Mouse (Mus musculus) large intestine, adult 2 months (tissue): ENCODE results near the gene Mgam. TPM values are rescaled to one million over a fixed set of nuclear protein-coding genes. Genes with fewer than 3 reads are reported as not detected.
"Not testable (repeated sequence)": the region's sequence is repeated elsewhere in the genome, so short reads cannot be mapped to it uniquely, and the experiment has no call there.

Experiments
- DNase-seq: peaks from one replicate; pipeline ENCODE4 v3.0.0-alpha.2; 2012; ENCODE audit warnings: low read depth, low spot score
- WGBS: fragments of 180-500 bp; shearing (Covaris S2); methylation state at CpG from one replicate; pipeline ENCODE4 v1.1.7; 2018; 5-methylcytosine and 5-hydroxymethylcytosine counted together
- polyA plus RNA-seq: library from polyadenylated mRNA; depleted of rRNA; stranded (reverse); fragments of >200 nt; gene quantifications from 2 replicates; pipeline ENCODE4 v1.2.3, GENCODE M21; 2012; rRNA removed

Mgam gene
- 237 and 588 TPM in 2 replicates for polyA plus RNA-seq

GRCm38 (mm10) chr6:40628406-40629000 is at the start of gene Mgam:
Gene Mgam (plus strand): TSS chr6:40628831.
- DNase-seq: no peak
- 46% methylated on average over 8 of the region's 8 CpGs for WGBS

- DNase-seq: no peak
- WGBS: 60% methylated on average over 6 of the region's 6 CpGs
Measured at GRCm38 (mm10) chr6:40584336-40584735, 44.3 kb upstream of the Mgam start.

- 69% methylated on average over 5 of the region's 5 CpGs for whole genome bisulfite sequencing
- no peak for DNase-seq
Measured at GRCm38 (mm10) chr6:40585645-40586044, 43.0 kb upstream of the Mgam start, which contains the start of gene Clec5a. Gene Clec5a (minus strand): TSS chr6:40585821.

GRCm38 (mm10) chr6:40588346-40588745 is 40.3 kb upstream of the Mgam start:
- DNase-seq: no peak
- 88% methylated on average over 2 of the region's 2 CpGs for WGBS

GRCm38 (mm10) chr6:40594804-40595550 is 33.7 kb upstream of the Mgam start:
- DNase-seq: no peak
- 70% methylated on average over 3 of the region's 3 CpGs for WGBS

- 51% methylated on average over 4 of the region's 4 CpGs for WGBS
- DNase-seq: not testable (repeated sequence)
Measured at GRCm38 (mm10) chr6:40598546-40598945, 30.1 kb upstream of the Mgam start.

GRCm38 (mm10) chr6:40607431-40607830 is 21.2 kb upstream of the Mgam start:
- no peak for DNase-seq

GRCm38 (mm10) chr6:40610244-40610643 is 18.4 kb upstream of the Mgam start:
- 41% methylated on average over 8 of the region's 8 CpGs for WGBS
- DNase-seq: no peak

GRCm38 (mm10) chr6:40613260-40613852 is 15.3 kb upstream of the Mgam start, which contains the start of gene Tas2r138:
Gene Tas2r138 (minus strand): TSS chr6:40613310.
- WGBS: 71% methylated on average over 4 of the region's 4 CpGs
- DNase-seq: no peak

GRCm38 (mm10) chr6:40617965-40618364 is 10.7 kb upstream of the Mgam start:
- peak; percentile 56 for DNase-seq
- 6% methylated on average over 2 of the region's 2 CpGs for WGBS

- 11% methylated on average over 1 of the region's 1 CpGs for WGBS
Measured at GRCm38 (mm10) chr6:40626111-40626510, 2.5 kb upstream of the Mgam start.

GRCm38 (mm10) chr6:40634640-40635071 is 6.0 kb downstream of the Mgam start:
- peak; percentile 84 for DNase-seq
- WGBS: 28% methylated on average over 1 of the region's 1 CpGs

More at GRCm38 (mm10) chr6:40626111-40626510, 2.5 kb upstream of the Mgam start:
- DNase-seq: no peak

GRCm38 (mm10) chr6:40635559-40635958 is 6.9 kb downstream of the Mgam start:
- DNase-seq: peak; percentile 86
- WGBS: 23% methylated on average over 6 of the region's 6 CpGs

GRCm38 (mm10) chr6:40637755-40638154 is 9.1 kb downstream of the Mgam start:
- 72% methylated on average over 5 of the region's 5 CpGs for WGBS
- DNase-seq: no peak

- 28% methylated on average over 8 of the region's 8 CpGs for WGBS
Measured at GRCm38 (mm10) chr6:40640710-40641538, 12.3 kb downstream of the Mgam start.

GRCm38 (mm10) chr6:40645701-40646100 is 17.1 kb downstream of the Mgam start:
- no peak for DNase-seq
- 74% methylated on average over 8 of the region's 8 CpGs for WGBS

More at GRCm38 (mm10) chr6:40640710-40641538, 12.3 kb downstream of the Mgam start:
- DNase-seq: no peak

- DNase-seq: no peak
- WGBS: 48% methylated on average over 1 of the region's 1 CpGs
Measured at GRCm38 (mm10) chr6:40650953-40651352, 22.3 kb downstream of the Mgam start.

GRCm38 (mm10) chr6:40660930-40661329 is 32.3 kb downstream of the Mgam start:
- WGBS: 23% methylated on average over 2 of the region's 2 CpGs
- DNase-seq: peak; percentile 29

GRCm38 (mm10) chr6:40689180-40689579 is 60.5 kb downstream of the Mgam start:
- DNase-seq: peak; percentile 70

GRCm38 (mm10) chr6:40692007-40692406 is 63.4 kb downstream of the Mgam start:
- 49% methylated on average over 4 of the region's 4 CpGs for WGBS
- not testable (repeated sequence) for DNase-seq

More at GRCm38 (mm10) chr6:40689180-40689579, 60.5 kb downstream of the Mgam start:
- WGBS: 5% methylated on average over 5 of the region's 5 CpGs
